ENCODE assay signal across 17 mouse cellular contexts in genomic region chr6:34863786-34864514, GRCm38 (mm10). TPM values are rescaled to one million over a fixed set of nuclear protein-coding genes. Genes with fewer than 3 reads are reported as not detected.
DNase-seq lines count a peak whose midpoint lies in the region; ATAC-seq lines count a peak whose summit lies in the region.
"Had no signal": no experiment of that assay in that cellular context is flagged by ENCODE, and none has a peak within 500 bp of the region (broad histone marks: within the 10 kb centered on the region; RNA-seq: fewer than 3 reads in every experiment).

No protein-coding gene starts in this region.

- H3K4me2 ChIP-seq in heart, embryonic 14.5 days (ENCODE audit: low read length) = peak overlapping the region; percentile 61; the same call in 1 of the 2 replicates
- no peak overlapping the region for H3K4me2 ChIP-seq in liver, embryonic 12.5 days
- H3K4me2 ChIP-seq in liver, embryonic 11.5 days = no peak overlapping the region; the same call in 1 of the 2 replicates
- no peak overlapping the region for H3K4me2 ChIP-seq in midbrain, embryonic 14.5 days (ENCODE audit: low read length)
- H3K4me2 ChIP-seq: midbrain, embryonic 13.5 days; neural tube, embryonic 12.5 days had no signal

- H3K79me2 ChIP-seq in macrophage (ENCODE audit: inconsistent target) = peaks cover 61% of the 10 kb centered on the region

- no peak for ATAC-seq in heart, embryonic 14.5 days (ENCODE audit: insufficient number of reproducible peaks, insufficient read depth, low FRiP score, low read depth)
- ATAC-seq in liver, embryonic 12.5 days = no peak
- ATAC-seq in liver, embryonic 11.5 days (replicated peaks; ENCODE audit: low FRiP score) = no peak
- no peak for ATAC-seq in midbrain, embryonic 14.5 days (ENCODE audit: low FRiP score, low TSS enrichment)
- ATAC-seq: midbrain, embryonic 13.5 days had no signal

- no peaks in the 10 kb centered on the region for H3K9me3 ChIP-seq in heart, embryonic 14.5 days (ENCODE audit: control insufficient read depth, low read length)
- no peaks in the 10 kb centered on the region for H3K9me3 ChIP-seq in liver, embryonic 12.5 days (replicated peaks)
- no peaks in the 10 kb centered on the region for H3K9me3 ChIP-seq in liver, embryonic 11.5 days (ENCODE audit: control insufficient read depth, low read length)
- no peaks in the 10 kb centered on the region for H3K9me3 ChIP-seq in midbrain, embryonic 14.5 days (ENCODE audit: control insufficient read depth, low read length)
- H3K9me3 ChIP-seq: midbrain, embryonic 13.5 days; neural tube, embryonic 12.5 days had no signal

- H3K36me3 ChIP-seq in heart, embryonic 14.5 days (ENCODE audit: control insufficient read depth, insufficient read depth, low read length) = no peaks in the 10 kb centered on the region
- no peaks in the 10 kb centered on the region for H3K36me3 ChIP-seq in liver, embryonic 12.5 days
- H3K36me3 ChIP-seq in liver, embryonic 11.5 days (ENCODE audit: control insufficient read depth, insufficient read depth, low read length) = no peaks in the 10 kb centered on the region
- H3K36me3 ChIP-seq in macrophage (ENCODE audit: inconsistent target) = 0 out of 2 replicates have a peak, but pooled peaks cover 14% of the 10 kb centered on the region
- no peaks in the 10 kb centered on the region for H3K36me3 ChIP-seq in midbrain, embryonic 14.5 days (ENCODE audit: control insufficient read depth, insufficient read depth, low read length)
- H3K36me3 ChIP-seq: midbrain, embryonic 13.5 days; neural tube, embryonic 12.5 days had no signal

- WGBS in heart, embryonic 14.5 days = 42% methylated on average over 9 of the region's 9 CpGs
- WGBS in liver, embryonic 12.5 days (ENCODE audit: insufficient replicate concordance) = 43% methylated on average over 9 of the region's 9 CpGs
- WGBS in liver, embryonic 11.5 days = 54% methylated on average over 9 of the region's 9 CpGs
- 41% methylated on average over 8 of the region's 9 CpGs for WGBS in macrophage (ENCODE audit: missing documents)
- 76% methylated on average over 9 of the region's 9 CpGs for WGBS in midbrain, embryonic 14.5 days

- H3K4me3 ChIP-seq in heart, embryonic 14.5 days (ENCODE audit: control insufficient read depth in 1 of 2, insufficient read depth in 1 of 2, low read depth in 1 of 2, low read length in 2 of 2) = no peak overlapping the region
- H3K4me3 ChIP-seq in liver, embryonic 12.5 days = no peak overlapping the region
- H3K4me3 ChIP-seq in liver, embryonic 11.5 days (ENCODE audit: low read depth, low read length) = no peak overlapping the region
- peak overlapping the region; percentile 78 for H3K4me3 ChIP-seq in macrophage (ENCODE audit: inconsistent target)
- H3K4me3 ChIP-seq in midbrain, embryonic 14.5 days (replicated peaks; ENCODE audit: low read depth, low read length) = no peak overlapping the region
- H3K4me3 ChIP-seq: midbrain, embryonic 13.5 days; neural tube, embryonic 12.5 days had no signal

- H3K4me1 ChIP-seq in heart, embryonic 14.5 days (ENCODE audit: control insufficient read depth in 2 of 2, insufficient read depth in 2 of 2, low read length in 2 of 2) = peaks cover 19 to 22% of the 10 kb centered on the region in 2 experiments
- peaks cover 73% of the 10 kb centered on the region for H3K4me1 ChIP-seq in liver, embryonic 12.5 days
- peaks cover 46% of the 10 kb centered on the region for H3K4me1 ChIP-seq in liver, embryonic 11.5 days (replicated peaks; ENCODE audit: control insufficient read depth, insufficient read depth, low read length)
- no peaks in the 10 kb centered on the region for H3K4me1 ChIP-seq in midbrain, embryonic 14.5 days (ENCODE audit: control insufficient read depth, insufficient read depth, low read length)

- H3K27ac ChIP-seq in heart, embryonic 14.5 days (replicated peaks in 1 of 2; ENCODE audit: control insufficient read depth in 1 of 2, insufficient read depth in 1 of 2, low read depth in 2 of 2, low read length in 2 of 2) = 0 out of 4 replicates have a peak overlapping the region, but pooled peaks of 1 of the 2 experiments have one; percentile 5
- H3K27ac ChIP-seq in liver, embryonic 12.5 days = peak overlapping the region; percentile 13; the same call in 1 of the 2 replicates
- no peak overlapping the region for H3K27ac ChIP-seq in liver, embryonic 11.5 days (ENCODE audit: low read depth, low read length)
- peak overlapping the region; percentile 99 for H3K27ac ChIP-seq in macrophage
- H3K27ac ChIP-seq in midbrain, embryonic 14.5 days (replicated peaks; ENCODE audit: low read depth, low read length) = no peak overlapping the region
- H3K27ac ChIP-seq: midbrain, embryonic 13.5 days; neural tube, embryonic 12.5 days had no signal

- H3K9ac ChIP-seq in heart, embryonic 14.5 days (ENCODE audit: low read length) = peak overlapping the region; percentile 56; the same call in 1 of the 2 replicates
- H3K9ac ChIP-seq in liver, embryonic 12.5 days = 0 out of 2 replicates have a peak overlapping the region, but pooled peaks have one; percentile 14
- no peak overlapping the region for H3K9ac ChIP-seq in liver, embryonic 11.5 days (ENCODE audit: low read depth, low read length)
- no peak overlapping the region for H3K9ac ChIP-seq in midbrain, embryonic 14.5 days (replicated peaks; ENCODE audit: low read length)
- H3K9ac ChIP-seq: midbrain, embryonic 13.5 days; neural tube, embryonic 12.5 days had no signal

- H3K27me3 ChIP-seq in heart, embryonic 14.5 days (ENCODE audit: control insufficient read depth, insufficient read depth, low read length) = no peaks in the 10 kb centered on the region
- no peaks in the 10 kb centered on the region for H3K27me3 ChIP-seq in liver, embryonic 12.5 days (replicated peaks)
- H3K27me3 ChIP-seq in liver, embryonic 11.5 days (replicated peaks; ENCODE audit: control insufficient read depth, insufficient read depth, low read length) = no peaks in the 10 kb centered on the region
- no peaks in the 10 kb centered on the region for H3K27me3 ChIP-seq in midbrain, embryonic 14.5 days (ENCODE audit: control insufficient read depth, insufficient read depth, low read length)
- H3K27me3 ChIP-seq: midbrain, embryonic 13.5 days; neural tube, embryonic 12.5 days; Patski had no signal

- no peak for DNase-seq in heart, postnatal 10 days
- no peak for DNase-seq in liver, embryonic 11.5 days (ENCODE audit: low spot score)
- peak; percentile 49 for DNase-seq in adipocyte (ENCODE audit: low spot score)
- no peak for DNase-seq in layer of hippocampus, postnatal 25 days (ENCODE audit: extremely low spot score in 1 of 2, low spot score in 1 of 2)
- no peak for DNase-seq in midbrain, embryonic 14.5 days
- DNase-seq: retina, postnatal 1 day had no signal

- intact Hi-C loops in heart, postnatal 10 days (cut with DNase I) = no loop called here

RNA-seq across cellular contexts. Expression of gene Tmem140, which starts 1.0 kb away (rescaled TPM):
- 0.92 and 1.3 TPM in 2 replicates for polyA plus RNA-seq in heart, embryonic 14.5 days (2014; fragmentation: Nextera tagmentation; extraction: Ambion mirVana)
- total RNA-seq in heart, postnatal 10 days (2021) = 10 to 100 TPM; 16.0 to 19.3 TPM
- polyA plus RNA-seq in liver, embryonic 12.5 days (2016; fragmentation: Nextera tagmentation; extraction: Ambion mirVana) = 2.6 and 3.7 TPM in 2 replicates
- polyA plus RNA-seq in liver, embryonic 11.5 days (2014; fragmentation: Nextera tagmentation; extraction: Ambion mirVana) = 2.7 and 3.2 TPM in 2 replicates
- total RNA-seq in macrophage (2018; cell fraction: chromatin; rRNA removed) = 100 to 1,000 TPM in 11 of 26 experiments, 10 to 100 TPM in 15; 18.5 to 254 (median 80.7) TPM
- total RNA-seq in macrophage (2018; cell fraction: cytosol; rRNA removed) = 100 to 1,000 TPM in 18 of 26 experiments, 10 to 100 TPM in 8; 39.9 to 208 (median 143) TPM
- 100 to 1,000 TPM in 16 of 26 experiments, 10 to 100 TPM in 10; 39.3 to 284 (median 118) TPM for total RNA-seq in macrophage (2018; cell fraction: nucleus; rRNA removed)
- polyA plus RNA-seq in macrophage (2018) = 41.8 to 184 TPM (median 113 TPM) in 3 replicates
- 1 to 10 TPM; 1.9 to 2.0 TPM for total RNA-seq in layer of hippocampus, postnatal 25 days (2021)
- polyA plus RNA-seq in midbrain, embryonic 14.5 days (2014; fragmentation: Nextera tagmentation; extraction: Ambion mirVana) = 0.70 and 1.1 TPM in 2 replicates

RNA-seq across cellular contexts. Expression of gene Cyren, which starts 13.9 kb away (rescaled TPM):
- polyA plus RNA-seq in heart, embryonic 14.5 days (2014; fragmentation: Nextera tagmentation; extraction: Ambion mirVana) = 5.8 and 6.3 TPM in 2 replicates
- 1 to 10 TPM; 5.3 TPM for total RNA-seq in heart, postnatal 10 days (2021)
- 16.0 and 16.5 TPM in 2 replicates for polyA plus RNA-seq in liver, embryonic 12.5 days (2016; fragmentation: Nextera tagmentation; extraction: Ambion mirVana)
- polyA plus RNA-seq in liver, embryonic 11.5 days (2014; fragmentation: Nextera tagmentation; extraction: Ambion mirVana) = 20.1 and 20.5 TPM in 2 replicates
- 100 to 1,000 TPM in 2 of 26 experiments, 10 to 100 TPM in 21, 1 to 10 TPM in 3; 6.2 to 128 (median 19.9) TPM for total RNA-seq in macrophage (2018; cell fraction: chromatin; rRNA removed)
- 1 to 10 TPM; 1.7 to 4.5 (median 3.0) TPM for total RNA-seq in macrophage (2018; cell fraction: cytosol; rRNA removed)
- 100 to 1,000 TPM in 1 of 26 experiments, 10 to 100 TPM in 21, 1 to 10 TPM in 4; 3.3 to 115 (median 18.1) TPM for total RNA-seq in macrophage (2018; cell fraction: nucleus; rRNA removed)
- 3.3 to 10.6 TPM (median 4.3 TPM) in 3 replicates for polyA plus RNA-seq in macrophage (2018)
- 1 to 10 TPM; 4.8 TPM for total RNA-seq in layer of hippocampus, postnatal 25 days (2021)
- 6.1 and 8.7 TPM in 2 replicates for polyA plus RNA-seq in midbrain, embryonic 14.5 days (2014; fragmentation: Nextera tagmentation; extraction: Ambion mirVana)

RNA-seq across cellular contexts. Expression of gene Wdr91, which starts 46.7 kb away (rescaled TPM):
- 9.7 and 10.4 TPM in 2 replicates for polyA plus RNA-seq in heart, embryonic 14.5 days (2014; fragmentation: Nextera tagmentation; extraction: Ambion mirVana)
- total RNA-seq in heart, postnatal 10 days (2021) = 10 to 100 TPM; 18.3 to 20.7 TPM
- polyA plus RNA-seq in liver, embryonic 12.5 days (2016; fragmentation: Nextera tagmentation; extraction: Ambion mirVana) = 14.2 and 18.6 TPM in 2 replicates
- polyA plus RNA-seq in liver, embryonic 11.5 days (2014; fragmentation: Nextera tagmentation; extraction: Ambion mirVana) = 15.5 and 19.3 TPM in 2 replicates
- total RNA-seq in macrophage (2018; cell fraction: chromatin; rRNA removed) = 100 to 1,000 TPM; 229 to 803 (median 498) TPM
- 100 to 1,000 TPM in 23 of 26 experiments, 10 to 100 TPM in 3; 87.0 to 154 (median 126) TPM for total RNA-seq in macrophage (2018; cell fraction: cytosol; rRNA removed)
- total RNA-seq in macrophage (2018; cell fraction: nucleus; rRNA removed) = 100 to 1,000 TPM; 124 to 721 (median 374) TPM
- polyA plus RNA-seq in macrophage (2018) = 86.6 to 195 TPM (median 145 TPM) in 3 replicates
- 10 to 100 TPM; 38.7 to 41.3 TPM for total RNA-seq in layer of hippocampus, postnatal 25 days (2021)
- polyA plus RNA-seq in midbrain, embryonic 14.5 days (2014; fragmentation: Nextera tagmentation; extraction: Ambion mirVana) = 14.8 and 17.5 TPM in 2 replicates

RNA-seq across cellular contexts. Expression of gene Stra8, which starts 56.0 kb away (rescaled TPM):
- not detected in 2 replicates for polyA plus RNA-seq in heart, embryonic 14.5 days (2014; fragmentation: Nextera tagmentation; extraction: Ambion mirVana)
- total RNA-seq in heart, postnatal 10 days (2021) = not detected
- not detected in 2 replicates for polyA plus RNA-seq in liver, embryonic 12.5 days (2016; fragmentation: Nextera tagmentation; extraction: Ambion mirVana)
- polyA plus RNA-seq in liver, embryonic 11.5 days (2014; fragmentation: Nextera tagmentation; extraction: Ambion mirVana) = not detected in 2 replicates
- total RNA-seq in macrophage (2018; cell fraction: chromatin; rRNA removed) = not detected
- total RNA-seq in macrophage (2018; cell fraction: cytosol; rRNA removed) = not detected
- not detected for total RNA-seq in macrophage (2018; cell fraction: nucleus; rRNA removed)
- not detected in 3 replicates for polyA plus RNA-seq in macrophage (2018)
- not detected for total RNA-seq in layer of hippocampus, postnatal 25 days (2021)
- polyA plus RNA-seq in midbrain, embryonic 14.5 days (2014; fragmentation: Nextera tagmentation; extraction: Ambion mirVana) = not detected in 2 replicates
- total RNA-seq: adrenal gland, postnatal 10 days; common myeloid progenitor, adult 5-6 weeks; hematopoietic stem cell, adult 5-6 weeks; layer of hippocampus, postnatal 14 days had no signal
- polyA plus RNA-seq: kidney, embryonic 16.5 days; midbrain, embryonic 13.5 days; neural tube, embryonic 12.5 days; Patski had no signal

Comparison
In these comparisons a context has a peak if more than half of its experiments do, and no peak if none do; other contexts are left out.
1. H3K27ac ChIP-seq: peak in liver, embryonic 12.5 days (single experiment) and macrophage (single experiment); none in liver, embryonic 11.5 days (single experiment) and midbrain, embryonic 14.5 days (single experiment).
2. H3K9ac ChIP-seq: peak in heart, embryonic 14.5 days (single experiment) and liver, embryonic 12.5 days (single experiment); none in liver, embryonic 11.5 days (single experiment) and midbrain, embryonic 14.5 days (single experiment).